Mouse (Mus musculus) heart, embryonic 11.5 days (tissue): ENCODE measurements around the gene Ccr1. TPM values are rescaled to one million over a fixed set of nuclear protein-coding genes. Genes with fewer than 3 reads are reported as not detected.
"Not testable (repeated sequence)": the region's sequence is repeated elsewhere in the genome, so short reads cannot be mapped to it uniquely, and the experiment has no call there.

ENCODE experiments used
- ATAC-seq: fragments of 200-750 bp; cut with Nextera tagmentation; replicated peaks from 2 replicates; pipeline ENCODE4 v1.8.0; 2017; ENCODE audit warnings: moderate library complexity; ENCODE audit not compliant: insufficient number of reproducible peaks, low FRiP score, low TSS enrichment
- H3K27ac ChIP-seq: fragments of 300-500 bp; sonication (generic); 2 replicates; pipeline ENCODE4 v1.5.1; 2014; ENCODE audit warnings: mild to moderate bottlenecking, low read depth, low read length
- H3K27me3 ChIP-seq: fragments of 300-500 bp; sonication (generic); 2 replicates; pipeline ENCODE4 v1.6.1; 2014; ENCODE audit warnings: mild to moderate bottlenecking, low read length, mixed read lengths; ENCODE audit not compliant: control insufficient read depth, insufficient read depth
- H3K36me3 ChIP-seq: fragments of 300-500 bp; sonication (generic); 2 replicates; pipeline ENCODE4 v1.6.1; 2014; ENCODE audit warnings: mild to moderate bottlenecking, low read length, moderate library complexity, mixed read lengths; ENCODE audit not compliant: control insufficient read depth, insufficient read depth
- H3K4me1 ChIP-seq: fragments of 300-500 bp; sonication (generic); 2 replicates; pipeline ENCODE4 v1.6.1; 2014; ENCODE audit warnings: low read length; ENCODE audit not compliant: control insufficient read depth, insufficient read depth
- H3K4me2 ChIP-seq: fragments of 300-500 bp; sonication (generic); 2 replicates; pipeline ENCODE4 v1.6.1; 2014; ENCODE audit warnings: mild to moderate bottlenecking, moderate library complexity
- H3K4me3 ChIP-seq: fragments of 300-500 bp; sonication (generic); 2 replicates; pipeline ENCODE4 v1.5.1; 2014; ENCODE audit warnings: low read depth, low read length
- H3K9ac ChIP-seq: fragments of 300-500 bp; sonication (generic); 2 replicates; pipeline ENCODE4 v1.6.1; 2014; ENCODE audit warnings: mild to moderate bottlenecking, low read depth, low read length, moderate library complexity
- H3K9me3 ChIP-seq: fragments of 300-500 bp; sonication (generic); replicated peaks from 2 replicates; pipeline ENCODE4 v1.6.1; 2016; ENCODE audit warnings: low read length; ENCODE audit not compliant: control insufficient read depth
- WGBS: fragments of 180-500 bp; shearing (Covaris S2); extraction: QIAGEN DNeasy Blood & Tissue Kit; methylation state at CpG from one replicate; pipeline ENCODE4 v1.1.7; 2014; ENCODE audit not compliant: insufficient replicate concordance; 5-methylcytosine and 5-hydroxymethylcytosine counted together
- polyA plus RNA-seq: library from polyadenylated mRNA; unstranded; fragments of >200 nt; fragmentation: Nextera tagmentation; extraction: Ambion mirVana; gene quantifications from 2 replicates; pipeline ENCODE4 v1.2.1, GENCODE M21; 2014

The Ccr1 gene
- polyA plus RNA-seq, 1 experiment from 2014 or later, result 0.80 TPM

GRCm38 (mm10) chr9:123926041-123926440 lies 42.5 kb downstream of the Ccr1 start:
- not testable (repeated sequence) for H3K36me3 ChIP-seq, H3K9me3 ChIP-seq, H3K4me3 ChIP-seq, H3K27me3 ChIP-seq, H3K27ac ChIP-seq, ATAC-seq, H3K4me1 ChIP-seq, H3K9ac ChIP-seq
- H3K4me2 ChIP-seq, result peak overlapping the region; percentile 60; the same call in 1 of the 2 replicates
- WGBS, result 9% methylated on average over 5 of the region's 5 CpGs

- peak overlapping the region; percentile 83 for H3K9ac ChIP-seq
- WGBS, result 7% methylated on average over 39 of the region's 44 CpGs
Observed at GRCm38 (mm10) chr9:123925101-123925946, 43.2 kb downstream of the Ccr1 start.

DNA sequence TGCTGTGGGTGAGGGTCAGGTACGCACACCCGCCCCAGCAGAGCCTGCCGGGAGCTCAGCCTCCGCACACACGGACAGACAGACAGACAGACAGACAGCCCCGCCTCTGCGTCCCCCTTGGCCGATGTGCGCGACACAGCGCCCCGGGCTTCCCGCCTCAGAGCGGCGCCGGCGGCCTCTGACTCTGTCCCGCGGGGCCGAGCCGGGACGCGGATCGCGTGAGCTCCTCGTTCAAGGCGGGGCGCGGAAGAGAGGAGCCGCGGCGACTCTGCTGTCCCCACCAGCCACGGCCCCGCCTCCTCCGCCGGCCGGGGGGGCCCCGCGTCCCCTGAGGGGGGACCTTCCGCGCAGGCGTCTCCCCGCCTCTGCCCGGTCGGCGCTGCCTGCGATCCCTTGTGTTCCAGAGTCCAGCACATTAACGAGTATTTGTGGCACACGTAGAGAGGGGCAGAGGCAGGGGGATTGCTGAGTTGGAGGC lies 43.9 kb downstream of the Ccr1 start:
- Histone ChIP-seq H3K36me3 (no peaks in the 10 kb centered on the region), H3K27ac (peak overlapping the region; percentile 95), H3K9me3 (no peaks in the 10 kb centered on the region), H3K4me1 (peaks cover 9% of the 10 kb centered on the region; the same call in 1 of the 2 replicates), H3K4me2 (peak overlapping the region; percentile 80), H3K9ac (peak overlapping the region; percentile 83), H3K27me3 (no peaks in the 10 kb centered on the region), H3K4me3 (peak overlapping the region; percentile 56)
- WGBS, result under 1% methylated on average over 48 of the region's 49 CpGs
- peak; percentile 92 for ATAC-seq

More at GRCm38 (mm10) chr9:123925101-123925946, 43.2 kb downstream of the Ccr1 start:
- Histone ChIP-seq H3K4me2 (peak overlapping the region; percentile 80), H3K4me1 (peaks cover 9% of the 10 kb centered on the region; the same call in 1 of the 2 replicates), H3K27ac (peak overlapping the region; percentile 95), H3K36me3 (no peaks in the 10 kb centered on the region), H3K27me3 (no peaks in the 10 kb centered on the region), H3K9me3 (no peaks in the 10 kb centered on the region), H3K4me3 (peak overlapping the region; percentile 56)
- ATAC-seq, result peak; percentile 86

DNA sequence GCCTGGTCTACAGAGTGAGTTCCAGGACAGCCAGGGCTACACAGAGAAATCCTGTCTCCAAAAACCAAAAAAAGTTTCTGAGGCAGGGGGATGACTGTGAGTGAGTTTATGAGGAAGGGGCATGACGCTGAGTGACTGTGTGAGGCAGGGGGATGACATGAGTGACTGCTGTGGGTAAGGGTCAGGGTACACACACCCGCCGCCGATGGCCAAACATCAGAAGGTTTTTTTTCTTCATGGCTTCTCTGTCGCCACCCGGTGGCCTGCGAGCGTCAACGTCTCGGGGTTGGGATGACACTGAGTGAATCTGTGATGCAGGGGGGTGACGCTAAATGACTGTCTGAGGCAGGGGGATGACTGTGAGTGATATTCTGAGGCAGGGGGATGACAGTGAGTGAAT lies 44.5 kb downstream of the Ccr1 start:
- Histone ChIP-seq H3K9ac (peak overlapping the region; percentile 83; the same call in 1 of the 2 replicates), H3K4me2 (peak overlapping the region; percentile 80), H3K4me3 (peak overlapping the region; percentile 56), H3K27ac (0 out of 2 replicates have a peak overlapping the region, but pooled peaks have one; percentile 95)
- not testable (repeated sequence) for H3K4me1 ChIP-seq, H3K36me3 ChIP-seq, H3K27me3 ChIP-seq, H3K9me3 ChIP-seq
- peak; percentile 63 for ATAC-seq
- WGBS, result 0% methylated on average over 11 of the region's 11 CpGs

GRCm38 (mm10) chr9:123923146-123923991 lies 45.1 kb downstream of the Ccr1 start:
- peak overlapping the region; percentile 80 for H3K4me2 ChIP-seq
- H3K9me3 ChIP-seq, result no peaks in the 10 kb centered on the region
- H3K27ac ChIP-seq, result no peak overlapping the region
- H3K4me1 ChIP-seq, result peaks cover 3% of the 10 kb centered on the region; the same call in 1 of the 2 replicates
- peak overlapping the region; percentile 38 for H3K4me3 ChIP-seq
- H3K36me3 ChIP-seq, result no peaks in the 10 kb centered on the region
- WGBS, result under 1% methylated on average over 46 of the region's 53 CpGs
- H3K27me3 ChIP-seq, result no peaks in the 10 kb centered on the region
- peak overlapping the region; percentile 46; the same call in 1 of the 2 replicates for H3K9ac ChIP-seq
- ATAC-seq, result no peak; the same call in 1 of the 2 replicates

Other genes with a start within 250 kb of the Ccr1 start
- gene Cxcr6, start 162.2 kb downstream of the Ccr1 start, polyA plus RNA-seq, result 0.82 TPM in 1 of 2 replicates, not detected in the other
- 27.4 and 29.1 TPM in 2 replicates for gene Fyco1, start 116.8 kb downstream of the Ccr1 start, polyA plus RNA-seq
- not detected in 2 replicates for gene Xcr1, start 106.7 kb downstream of the Ccr1 start, polyA plus RNA-seq
- gene Ccr1l1, start 9.7 kb upstream of the Ccr1 start, polyA plus RNA-seq, result not detected in 2 replicates
- gene Ccr3, start 53.3 kb upstream of the Ccr1 start, polyA plus RNA-seq, result not detected in 2 replicates
- gene Ccr2, start 133.3 kb upstream of the Ccr1 start, polyA plus RNA-seq, result 0.39 TPM in 1 of 2 replicates, not detected in the other
- 0.03 and 1.1 TPM in 2 replicates for gene Ccr5, start 152.9 kb upstream of the Ccr1 start, polyA plus RNA-seq